ENCODE assay signal across 8 mouse cellular contexts in the genomic region with DNA sequence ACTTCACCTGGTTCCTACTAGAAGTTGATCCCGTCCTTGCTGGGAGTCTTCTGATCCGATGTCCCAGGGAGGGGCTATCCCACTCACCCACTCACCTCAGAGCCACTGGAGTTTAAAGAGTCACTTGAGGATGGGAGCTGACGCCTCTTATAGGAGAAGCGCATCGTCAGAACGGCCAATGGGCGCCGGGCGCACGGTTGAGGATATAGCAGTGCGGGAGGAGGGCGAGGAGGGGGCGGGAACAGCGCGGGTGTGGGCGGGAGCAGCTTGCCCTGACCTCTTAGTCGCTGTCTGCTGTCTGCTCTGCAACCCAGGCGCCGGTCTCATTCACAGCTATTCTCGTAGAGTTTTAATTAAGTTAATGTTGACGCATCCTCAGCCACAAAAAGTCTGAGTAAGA. TPM values are rescaled to one million over a fixed set of nuclear protein-coding genes. Genes with fewer than 3 reads are reported as not detected.
DNase-seq lines count a peak whose midpoint lies in the region; ATAC-seq and TF ChIP-seq lines count a peak whose summit lies in the region.

No protein-coding gene starts in this region.

- no peak overlapping the region for H3K4me3 ChIP-seq in ES-E14 (ENCODE audit: insufficient read depth in 1 of 2, low read depth in 1 of 2, low read length in 2 of 2, poor library complexity in 1 of 2, severe bottlenecking in 1 of 2)
- no peak overlapping the region for H3K4me3 ChIP-seq in forebrain, embryonic 16.5 days (replicated peaks; ENCODE audit: low read length)
- H3K4me3 ChIP-seq in liver, embryonic 15.5 days (replicated peaks): no peak overlapping the region

- ATAC-seq in forebrain, embryonic 16.5 days: no peak
- no peak for ATAC-seq in liver, embryonic 15.5 days (ENCODE audit: insufficient read depth)

- no peak overlapping the region for H3K27ac ChIP-seq in ES-E14 (ENCODE audit: insufficient read depth, low read depth, low read length, poor library complexity, severe bottlenecking)
- H3K27ac ChIP-seq in forebrain, embryonic 16.5 days (ENCODE audit: low read length): no peak overlapping the region
- H3K27ac ChIP-seq in liver, embryonic 15.5 days (replicated peaks): no peak overlapping the region

- H3K4me1 ChIP-seq in ES-E14 (ENCODE audit: control insufficient read depth in 2 of 2, insufficient read depth in 2 of 2, low read length in 2 of 2, poor library complexity in 1 of 2): no peaks in the 10 kb centered on the region
- peaks cover 8% of the 10 kb centered on the region; the same call in 1 of the 2 replicates for H3K4me1 ChIP-seq in forebrain, embryonic 16.5 days (replicated peaks; ENCODE audit: control insufficient read depth, insufficient read depth, low read length)
- no peaks in the 10 kb centered on the region for H3K4me1 ChIP-seq in liver, embryonic 15.5 days (replicated peaks)

- H3K27me3 ChIP-seq in forebrain, embryonic 16.5 days (replicated peaks; ENCODE audit: control insufficient read depth, insufficient read depth, low read length): peaks cover 6% of the 10 kb centered on the region; the same call in 1 of the 2 replicates
- H3K27me3 ChIP-seq in liver, embryonic 15.5 days: peaks cover 47% of the 10 kb centered on the region

- in situ Hi-C loops in ES-E14 (cut with MboI; ENCODE audit: low sequenced_read_pairs in 2 of 2, unreplicated experiment in 2 of 2): no loop called here

- H3K36me3 ChIP-seq in ES-E14 (ENCODE audit: control insufficient read depth, insufficient read depth, low read length, poor library complexity, severe bottlenecking): no peaks in the 10 kb centered on the region
- no peaks in the 10 kb centered on the region for H3K36me3 ChIP-seq in forebrain, embryonic 16.5 days (ENCODE audit: control insufficient read depth, insufficient read depth)
- no peaks in the 10 kb centered on the region for H3K36me3 ChIP-seq in liver, embryonic 15.5 days (replicated peaks)

- DNase-seq in cerebellum, postnatal 14 days: peak; percentile 22 to 40
- DNase-seq in cerebellum, adult 8-10 months: no peak
- DNase-seq in ES-E14 (ENCODE audit: low read depth, low spot score): peak; percentile 15
- no peak for DNase-seq in testis, postnatal 10 days (ENCODE audit: low spot score)
- no peak for DNase-seq in cerebellum, adult 18-20 months
- no peak for DNase-seq in lung, postnatal 4 days

- H3K4me2 ChIP-seq in forebrain, embryonic 16.5 days (ENCODE audit: low read length): peak overlapping the region; percentile 22; the same call in 1 of the 2 replicates
- H3K4me2 ChIP-seq in liver, embryonic 15.5 days: peak overlapping the region; percentile 7; the same call in 1 of the 2 replicates

- WGBS in forebrain, embryonic 16.5 days: 2% methylated on average over 21 of the region's 21 CpGs
- WGBS in liver, embryonic 15.5 days (ENCODE audit: insufficient replicate concordance): 2% methylated on average over 21 of the region's 21 CpGs

- H3K9me3 ChIP-seq in ES-E14 (ENCODE audit: control insufficient read depth, insufficient read depth, low read depth, low read length): no peaks in the 10 kb centered on the region
- H3K9me3 ChIP-seq in forebrain, embryonic 16.5 days (ENCODE audit: control insufficient read depth, low read length): no peaks in the 10 kb centered on the region
- H3K9me3 ChIP-seq in liver, embryonic 15.5 days (replicated peaks): no peaks in the 10 kb centered on the region

- no peak overlapping the region for H3K9ac ChIP-seq in ES-E14 (ENCODE audit: insufficient read depth, low read depth, low read length, poor library complexity, severe bottlenecking)
- no peak overlapping the region for H3K9ac ChIP-seq in forebrain, embryonic 16.5 days (replicated peaks; ENCODE audit: low read depth, low read length)
- no peak overlapping the region for H3K9ac ChIP-seq in liver, embryonic 15.5 days

TF ChIP-seq in ES-E14, 5 proteins besides CTCF, POLR2A, EP300 and RAD21:
- TF ChIP-seq ZC3H11A (IDR thresholded peaks at IDR 0.05; ENCODE audit: borderline replicate concordance, low read depth, low read length): no peak
- TF ChIP-seq MAFK (IDR thresholded peaks at IDR 0.05; ENCODE audit: insufficient read depth, low read depth, low read length): no peak
- no peak for TF ChIP-seq CHD2 (IDR thresholded peaks at IDR 0.05; ENCODE audit: low read depth, low read length)
- no peak for TF ChIP-seq ZNF384 (IDR thresholded peaks at IDR 0.05; ENCODE audit: low read depth, low read length)
- no peak for TF ChIP-seq HCFC1 (IDR thresholded peaks at IDR 0.05; ENCODE audit: borderline replicate concordance, insufficient read depth, low read length)
TF ChIP-seq in ES-E14: peak in this region for 0.

RNA-seq across cellular contexts. Expression of gene Tph1, which starts 5.1 kb away (rescaled TPM):
- total RNA-seq in ES-E14 (2012; rRNA removed): 0.32 and 3.6 TPM in 2 replicates
- polyA plus RNA-seq in forebrain, embryonic 16.5 days (2015; fragmentation: Nextera tagmentation; extraction: Ambion mirVana): 0.35 and 0.93 TPM in 2 replicates
- not detected in 2 replicates for polyA plus RNA-seq in liver, embryonic 15.5 days (2015; fragmentation: Nextera tagmentation; extraction: Ambion mirVana)

RNA-seq across cellular contexts. Expression of gene Sergef, which starts 27.6 kb away (rescaled TPM):
- total RNA-seq in ES-E14 (2012; rRNA removed): 5.4 and 5.7 TPM in 2 replicates
- polyA plus RNA-seq in forebrain, embryonic 16.5 days (2015; fragmentation: Nextera tagmentation; extraction: Ambion mirVana): 27.2 and 32.6 TPM in 2 replicates
- polyA plus RNA-seq in liver, embryonic 15.5 days (2015; fragmentation: Nextera tagmentation; extraction: Ambion mirVana): 5.2 TPM in 2 replicates

RNA-seq across cellular contexts. Expression of gene Saal1, which starts 43.2 kb away (rescaled TPM):
- total RNA-seq in ES-E14 (2012; rRNA removed): 15.2 and 15.6 TPM in 2 replicates
- 20.8 and 22.3 TPM in 2 replicates for polyA plus RNA-seq in forebrain, embryonic 16.5 days (2015; fragmentation: Nextera tagmentation; extraction: Ambion mirVana)
- 11.4 and 12.3 TPM in 2 replicates for polyA plus RNA-seq in liver, embryonic 15.5 days (2015; fragmentation: Nextera tagmentation; extraction: Ambion mirVana)

RNA-seq across cellular contexts. Expression of gene Saa3, which starts 48.2 kb away (rescaled TPM):
- total RNA-seq in ES-E14 (2012; rRNA removed): 0.54 and 0.79 TPM in 2 replicates
- 0.33 TPM in 1 of 2 replicates, not detected in the other for polyA plus RNA-seq in forebrain, embryonic 16.5 days (2015; fragmentation: Nextera tagmentation; extraction: Ambion mirVana)
- polyA plus RNA-seq in liver, embryonic 15.5 days (2015; fragmentation: Nextera tagmentation; extraction: Ambion mirVana): 6.4 and 11.6 TPM in 2 replicates

Comparison
In these comparisons a context has a peak if more than half of its experiments do, and no peak if none do; other contexts are left out.
1. DNase-seq: peak in cerebellum, postnatal 14 days (2 of 2) and ES-E14 (single experiment); none in cerebellum, adult 8-10 months (single experiment), testis, postnatal 10 days (single experiment), cerebellum, adult 18-20 months (0 of 2) and lung, postnatal 4 days (0 of 2).